Mouse (Mus musculus): ENCODE measurements around the gene 9230104L09Rik. TPM values are rescaled to one million over a fixed set of nuclear protein-coding genes. Genes with fewer than 3 reads are reported as not detected.

9230104L09Rik gene
- polyA plus RNA-seq, 1 experiment from 2014 or later: 0.38 TPM

- peak overlapping the region; percentile 56; the same call in 1 of the 2 replicates for H3K27ac ChIP-seq (ENCODE audit: low read length)
- no peaks in the 10 kb centered on the region for H3K36me3 ChIP-seq (ENCODE audit: control insufficient read depth, insufficient read depth)
- H3K4me2 ChIP-seq (ENCODE audit: low read depth, low read length): no peak overlapping the region
- H3K9ac ChIP-seq (ENCODE audit: low read length): 0 out of 2 replicates have a peak overlapping the region, but pooled peaks have one; percentile 11
- peaks cover 32% of the 10 kb centered on the region for H3K4me1 ChIP-seq (ENCODE audit: control insufficient read depth, insufficient read depth, low read length)
- no peak overlapping the region for H3K4me3 ChIP-seq (ENCODE audit: low read length)
- ATAC-seq (replicated peaks; ENCODE audit: extremely low read depth, insufficient read depth, low FRiP score): no peak
- no peaks in the 10 kb centered on the region for H3K27me3 ChIP-seq (ENCODE audit: control insufficient read depth, insufficient read depth, low read length)
- no peaks in the 10 kb centered on the region for H3K9me3 ChIP-seq (replicated peaks; ENCODE audit: control insufficient read depth, low read length)
- WGBS: 45% methylated on average over 1 of the region's 1 CpGs
Measured at GRCm38 (mm10) chr2:148879199-148879598, 14.4 kb upstream of the 9230104L09Rik start.

DNA sequence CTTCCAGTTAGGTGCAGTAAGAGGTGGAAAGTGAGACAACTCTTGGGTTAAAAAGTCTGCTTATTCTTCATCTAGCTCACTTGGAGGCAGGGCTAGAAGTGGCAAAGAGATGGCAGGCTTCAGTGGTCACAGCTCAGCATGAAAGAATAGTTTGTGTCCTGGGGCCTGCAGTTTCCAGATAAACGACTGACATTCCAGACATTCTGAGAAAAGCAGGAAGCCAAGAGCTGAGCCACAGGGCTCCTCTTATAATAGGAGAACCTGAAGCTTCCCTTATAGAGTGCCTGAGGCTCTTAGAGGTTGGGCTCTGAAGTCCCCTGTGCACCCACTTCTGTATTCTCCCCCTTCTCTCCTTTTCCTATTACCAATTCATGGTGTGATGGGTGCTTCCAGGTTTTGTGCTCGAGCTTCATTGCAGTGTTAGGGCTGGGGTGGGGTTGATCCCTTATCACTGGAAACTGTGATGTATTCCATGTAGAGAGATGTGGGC lies 13.8 kb upstream of the 9230104L09Rik start:
- H3K27ac ChIP-seq (ENCODE audit: low read length): peak overlapping the region; percentile 56
- H3K4me2 ChIP-seq (ENCODE audit: low read depth, low read length): no peak overlapping the region
- H3K27me3 ChIP-seq (ENCODE audit: control insufficient read depth, insufficient read depth, low read length): no peaks in the 10 kb centered on the region
- H3K9ac ChIP-seq (ENCODE audit: low read length): no peak overlapping the region
- H3K36me3 ChIP-seq (ENCODE audit: control insufficient read depth, insufficient read depth): no peaks in the 10 kb centered on the region
- 2% methylated on average over 2 of the region's 2 CpGs for WGBS
- H3K9me3 ChIP-seq (replicated peaks; ENCODE audit: control insufficient read depth, low read length): no peaks in the 10 kb centered on the region
- peaks cover 37% of the 10 kb centered on the region for H3K4me1 ChIP-seq (ENCODE audit: control insufficient read depth, insufficient read depth, low read length)
- ATAC-seq (replicated peaks; ENCODE audit: extremely low read depth, insufficient read depth, low FRiP score): no peak
- H3K4me3 ChIP-seq (ENCODE audit: low read length): no peak overlapping the region

DNA sequence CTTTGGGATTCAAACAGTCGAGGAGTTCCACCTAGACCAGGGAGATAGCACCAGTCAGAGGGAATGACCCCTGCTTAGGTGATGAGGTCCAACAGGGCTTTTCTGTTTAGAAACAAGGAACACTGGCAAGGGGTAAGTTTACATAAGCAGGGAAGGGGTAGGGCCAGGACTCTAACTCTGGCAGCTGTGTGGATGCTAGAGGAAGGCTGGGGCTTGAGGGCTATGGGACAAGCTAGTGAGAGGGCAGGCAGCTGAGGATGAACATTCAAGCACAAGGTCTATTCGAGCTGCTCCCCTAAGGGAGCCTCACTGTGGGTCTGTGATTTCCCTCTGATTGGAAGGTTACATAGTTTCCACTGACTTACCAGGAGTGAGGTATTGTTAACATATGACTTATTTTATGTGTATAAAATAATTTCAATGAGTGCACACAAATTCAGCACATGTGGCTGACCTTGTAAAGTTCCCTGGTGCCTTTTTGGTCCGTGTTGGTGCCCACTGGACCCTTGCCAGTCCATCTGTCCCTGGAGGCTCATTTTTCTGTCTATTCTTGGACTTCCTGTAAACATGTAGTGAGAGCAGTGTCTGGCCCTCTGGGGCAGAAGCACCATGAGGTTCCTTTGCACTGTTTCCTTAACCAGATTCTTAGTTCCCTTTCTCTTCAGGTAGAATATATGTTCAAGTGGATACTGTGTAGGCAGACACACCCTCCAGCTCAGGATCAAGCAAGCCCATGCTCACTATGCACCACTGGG lies 12.4 kb upstream of the 9230104L09Rik start:
- Histone ChIP-seq H3K4me2 (ENCODE audit: low read depth, low read length) (no peak overlapping the region), H3K36me3 (ENCODE audit: control insufficient read depth, insufficient read depth) (peaks cover 1% of the 10 kb centered on the region; the same call in 1 of the 2 replicates), H3K9me3 (replicated peaks; ENCODE audit: control insufficient read depth, low read length) (no peaks in the 10 kb centered on the region), H3K27ac (ENCODE audit: low read length) (peak overlapping the region; percentile 17), H3K9ac (ENCODE audit: low read length) (no peak overlapping the region), H3K4me3 (ENCODE audit: low read length) (no peak overlapping the region), H3K27me3 (ENCODE audit: control insufficient read depth, insufficient read depth, low read length) (no peaks in the 10 kb centered on the region), H3K4me1 (ENCODE audit: control insufficient read depth, insufficient read depth, low read length) (peaks cover 50% of the 10 kb centered on the region)
- WGBS: 18% methylated on average over 3 of the region's 3 CpGs
- no peak for ATAC-seq (replicated peaks; ENCODE audit: extremely low read depth, insufficient read depth, low FRiP score)

GRCm38 (mm10) chr2:148875335-148875811 lies 10.5 kb upstream of the 9230104L09Rik start, which contains the start of gene Cst3:
Gene Cst3, minus strand, starts transcription at chr2:148875692.
- Histone ChIP-seq H3K36me3 (ENCODE audit: control insufficient read depth, insufficient read depth) (peaks cover 16% of the 10 kb centered on the region), H3K4me1 (ENCODE audit: control insufficient read depth, insufficient read depth, low read length) (peaks cover 52% of the 10 kb centered on the region), H3K27me3 (ENCODE audit: control insufficient read depth, insufficient read depth, low read length) (no peaks in the 10 kb centered on the region), H3K9me3 (replicated peaks; ENCODE audit: control insufficient read depth, low read length) (no peaks in the 10 kb centered on the region), H3K27ac (ENCODE audit: low read length) (peak within 1 kb of the TSS; percentile 95), H3K4me2 (ENCODE audit: low read depth, low read length) (peak within 1 kb of the TSS; percentile 89), H3K9ac (ENCODE audit: low read length) (peak within 1 kb of the TSS; percentile 92), H3K4me3 (ENCODE audit: low read length) (peak within 1 kb of the TSS; percentile 90)
- WGBS: under 1% methylated on average over 19 of the region's 19 CpGs
- peak; percentile 93 for ATAC-seq (replicated peaks; ENCODE audit: extremely low read depth, insufficient read depth, low FRiP score)

DNA sequence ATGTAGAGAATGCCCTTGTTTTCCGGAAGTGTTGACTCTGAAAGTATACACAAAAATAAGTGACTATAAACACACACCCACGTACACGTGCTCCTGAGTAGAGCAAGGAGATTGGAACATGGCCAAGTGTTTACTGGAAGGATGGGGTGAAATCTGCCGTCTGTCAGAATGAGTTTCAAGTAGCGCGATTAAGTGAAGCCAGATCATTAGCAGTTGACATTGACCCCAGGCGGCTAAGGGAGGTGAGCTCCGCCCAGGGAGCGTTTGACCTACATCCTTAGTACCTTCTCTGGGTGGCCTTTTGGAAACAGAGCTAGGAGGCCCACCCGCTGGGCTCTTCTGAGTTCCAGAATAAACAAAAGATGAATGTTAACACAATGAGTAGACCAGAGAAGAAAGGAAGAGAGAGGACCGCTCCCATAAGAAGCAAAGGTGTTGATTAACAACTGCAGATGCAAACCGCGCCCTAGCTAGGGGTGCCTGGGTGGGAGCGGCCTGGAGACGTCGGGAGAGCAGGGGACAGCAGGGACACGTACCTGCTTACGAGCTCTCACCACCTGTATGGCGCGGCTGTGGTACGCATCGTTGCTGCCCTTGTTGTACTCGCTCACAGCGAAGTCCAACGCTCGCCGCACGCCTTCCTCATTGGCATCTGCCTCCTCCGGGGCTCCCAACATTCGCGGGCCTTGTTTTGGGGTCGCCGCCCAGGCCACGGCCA lies 9.9 kb upstream of the 9230104L09Rik start:
- peaks cover 52% of the 10 kb centered on the region for H3K4me1 ChIP-seq (ENCODE audit: control insufficient read depth, insufficient read depth, low read length)

GRCm38 (mm10) chr2:148874224-148874616 lies 9.4 kb upstream of the 9230104L09Rik start:
- H3K27me3 ChIP-seq (ENCODE audit: control insufficient read depth, insufficient read depth, low read length): no peaks in the 10 kb centered on the region
- peaks cover 49% of the 10 kb centered on the region for H3K4me1 ChIP-seq (ENCODE audit: control insufficient read depth, insufficient read depth, low read length)
- WGBS: 21% methylated on average over 3 of the region's 3 CpGs
- ATAC-seq (replicated peaks; ENCODE audit: extremely low read depth, insufficient read depth, low FRiP score): no peak
- H3K4me3 ChIP-seq (ENCODE audit: low read length): peak overlapping the region; percentile 90
- H3K9me3 ChIP-seq (replicated peaks; ENCODE audit: control insufficient read depth, low read length): no peaks in the 10 kb centered on the region
- peak overlapping the region; percentile 89 for H3K4me2 ChIP-seq (ENCODE audit: low read depth, low read length)
- peaks cover 17% of the 10 kb centered on the region for H3K36me3 ChIP-seq (ENCODE audit: control insufficient read depth, insufficient read depth)
- H3K9ac ChIP-seq (ENCODE audit: low read length): peak overlapping the region; percentile 92
- peak overlapping the region; percentile 95 for H3K27ac ChIP-seq (ENCODE audit: low read length)

More for the DNA sequence above, 9.9 kb upstream of the 9230104L09Rik start:
- Histone ChIP-seq H3K9me3 (replicated peaks; ENCODE audit: control insufficient read depth, low read length) (no peaks in the 10 kb centered on the region), H3K4me2 (ENCODE audit: low read depth, low read length) (peak overlapping the region; percentile 89), H3K36me3 (ENCODE audit: control insufficient read depth, insufficient read depth) (peaks cover 17% of the 10 kb centered on the region), H3K27ac (ENCODE audit: low read length) (peak overlapping the region; percentile 95), H3K27me3 (ENCODE audit: control insufficient read depth, insufficient read depth, low read length) (no peaks in the 10 kb centered on the region), H3K4me3 (ENCODE audit: low read length) (peak overlapping the region; percentile 90), H3K9ac (ENCODE audit: low read length) (peak overlapping the region; percentile 92)
- ATAC-seq (replicated peaks; ENCODE audit: extremely low read depth, insufficient read depth, low FRiP score): peak; percentile 42
- WGBS: under 1% methylated on average over 34 of the region's 34 CpGs

DNA sequence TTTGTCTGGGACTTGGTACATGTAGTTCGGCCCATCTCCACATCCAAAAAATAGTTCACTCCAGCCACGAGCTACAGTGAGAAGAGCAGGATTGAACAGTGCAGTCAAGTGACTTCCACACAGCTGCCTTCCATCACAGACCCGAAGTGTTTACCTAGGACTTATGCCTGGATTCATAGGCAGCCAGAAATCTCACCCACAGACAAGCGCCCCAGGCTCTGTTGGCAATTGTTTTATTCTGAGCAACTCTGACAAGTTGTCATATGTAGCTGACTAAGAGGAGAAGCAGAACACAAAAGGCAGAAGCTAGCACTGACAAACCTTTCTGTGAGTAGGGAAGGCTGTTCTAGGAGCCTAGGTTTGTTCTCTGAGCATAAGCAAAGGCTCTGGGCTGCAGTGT lies 8.0 kb upstream of the 9230104L09Rik start:
- peaks cover 40% of the 10 kb centered on the region for H3K4me1 ChIP-seq (ENCODE audit: control insufficient read depth, insufficient read depth, low read length)
- no peaks in the 10 kb centered on the region for H3K27me3 ChIP-seq (ENCODE audit: control insufficient read depth, insufficient read depth, low read length)
- WGBS: 31% methylated on average over 4 of the region's 4 CpGs
- H3K36me3 ChIP-seq (ENCODE audit: control insufficient read depth, insufficient read depth): peaks cover 17% of the 10 kb centered on the region
- no peak for ATAC-seq (replicated peaks; ENCODE audit: extremely low read depth, insufficient read depth, low FRiP score)
- H3K27ac ChIP-seq (ENCODE audit: low read length): peak overlapping the region; percentile 95
- H3K9me3 ChIP-seq (replicated peaks; ENCODE audit: control insufficient read depth, low read length): no peaks in the 10 kb centered on the region
- H3K4me3 ChIP-seq (ENCODE audit: low read length): peak overlapping the region; percentile 90
- H3K4me2 ChIP-seq (ENCODE audit: low read depth, low read length): peak overlapping the region; percentile 89
- peak overlapping the region; percentile 92 for H3K9ac ChIP-seq (ENCODE audit: low read length)

DNA sequence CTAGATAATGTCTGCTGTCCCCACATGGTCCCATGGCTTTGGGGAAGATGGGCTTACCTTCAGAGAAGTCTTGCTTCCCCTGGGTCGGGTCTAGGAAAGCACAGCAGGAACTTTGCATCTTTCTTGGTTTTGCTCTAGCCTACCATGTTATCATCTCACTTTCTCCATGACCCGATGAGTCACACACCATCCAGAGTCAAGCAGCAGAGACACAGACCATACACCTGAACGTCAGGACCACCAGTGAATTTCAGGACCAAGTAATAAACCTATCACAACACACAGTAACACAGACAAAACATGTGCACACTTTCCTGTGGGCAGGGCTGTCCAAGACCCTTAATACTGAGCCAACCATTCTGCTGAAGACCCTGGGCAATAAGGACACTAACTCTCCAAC lies 5.7 kb upstream of the 9230104L09Rik start:
- ATAC-seq (replicated peaks; ENCODE audit: extremely low read depth, insufficient read depth, low FRiP score): no peak
- H3K36me3 ChIP-seq (ENCODE audit: control insufficient read depth, insufficient read depth): peaks cover 17% of the 10 kb centered on the region
- no peak overlapping the region for H3K4me2 ChIP-seq (ENCODE audit: low read depth, low read length)
- H3K9ac ChIP-seq (ENCODE audit: low read length): no peak overlapping the region
- no peak overlapping the region for H3K27ac ChIP-seq (ENCODE audit: low read length)
- H3K9me3 ChIP-seq (replicated peaks; ENCODE audit: control insufficient read depth, low read length): no peaks in the 10 kb centered on the region
- 78% methylated on average over 3 of the region's 3 CpGs for WGBS
- no peaks in the 10 kb centered on the region for H3K27me3 ChIP-seq (ENCODE audit: control insufficient read depth, insufficient read depth, low read length)
- peaks cover 24% of the 10 kb centered on the region for H3K4me1 ChIP-seq (ENCODE audit: control insufficient read depth, insufficient read depth, low read length)
- H3K4me3 ChIP-seq (ENCODE audit: low read length): no peak overlapping the region
